Mouse (Mus musculus): Measurements from ENCODE around the gene Nr4a2. TPM values are rescaled to one million over a fixed set of nuclear protein-coding genes. Genes with fewer than 3 reads are reported as not detected.

Nr4a2 gene
- polyA plus RNA-seq, 1 experiment from 2014 or later = 7.6 TPM

DNA sequence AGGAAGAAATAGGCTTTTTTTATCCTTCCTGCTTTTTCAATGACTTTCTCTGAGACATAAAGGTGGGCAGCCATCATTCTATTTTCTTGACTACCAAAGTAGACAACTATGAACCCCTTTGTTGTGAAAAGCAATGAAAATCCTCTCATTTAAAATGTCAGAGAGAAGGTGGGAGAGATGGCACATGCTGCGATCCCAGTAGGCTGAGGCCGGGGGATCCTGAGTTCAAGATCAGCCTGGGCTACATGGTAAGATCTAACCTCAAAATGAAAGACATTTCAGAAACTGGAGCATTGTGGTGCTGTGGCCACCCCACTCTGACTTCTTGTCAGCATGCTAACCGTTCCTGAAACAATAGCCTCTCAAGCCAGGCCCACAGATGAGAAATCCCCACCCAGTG is 23.6 kb downstream of the Nr4a2 start:
- ATAC-seq (ENCODE audit: insufficient number of reproducible peaks, insufficient read depth, low FRiP score, low read depth) = no peak
- H3K27ac ChIP-seq (ENCODE audit: low read length) = no peak overlapping the region
- H3K36me3 ChIP-seq (ENCODE audit: control insufficient read depth, insufficient read depth, low read length) = no peaks in the 10 kb centered on the region
- peaks cover 36% of the 10 kb centered on the region for H3K27me3 ChIP-seq (ENCODE audit: control insufficient read depth, insufficient read depth, low read length)
- WGBS = 73% methylated on average over 3 of the region's 3 CpGs
- peaks cover 15% of the 10 kb centered on the region; the same call in 1 of the 2 replicates for H3K4me1 ChIP-seq (ENCODE audit: control insufficient read depth, insufficient read depth, low read length)
- H3K4me2 ChIP-seq (replicated peaks; ENCODE audit: low read depth, low read length) = no peak overlapping the region
- H3K4me3 ChIP-seq (ENCODE audit: low read depth, low read length) = no peak overlapping the region
- H3K9me3 ChIP-seq (ENCODE audit: control insufficient read depth, low read depth, low read length) = no peaks in the 10 kb centered on the region
- no peak overlapping the region for H3K9ac ChIP-seq (replicated peaks; ENCODE audit: low read depth, low read length)

DNA sequence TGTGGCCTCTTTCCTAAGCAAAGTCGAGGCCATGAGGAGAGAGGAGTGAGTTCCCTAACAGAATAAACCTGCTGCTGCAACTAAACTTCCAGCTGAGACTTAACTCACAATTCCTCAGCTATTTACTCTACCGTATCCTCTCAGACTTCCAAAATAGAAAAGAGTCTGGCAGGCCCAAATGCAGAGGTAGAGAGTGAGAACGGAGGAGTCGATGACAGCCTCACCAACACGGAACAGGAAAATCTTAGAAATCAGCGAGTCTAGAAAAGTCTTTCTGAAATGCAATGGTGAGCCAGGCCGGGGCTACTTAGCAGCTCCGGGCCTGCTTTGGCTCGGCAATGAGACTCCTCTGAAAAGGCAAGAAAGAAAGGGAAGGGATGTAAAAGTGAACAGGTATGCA is 51.4 kb downstream of the Nr4a2 start:
- WGBS = 75% methylated on average over 9 of the region's 9 CpGs
- H3K4me2 ChIP-seq (replicated peaks; ENCODE audit: low read depth, low read length) = no peak overlapping the region
- H3K4me3 ChIP-seq (ENCODE audit: low read depth, low read length) = no peak overlapping the region
- H3K27me3 ChIP-seq (ENCODE audit: control insufficient read depth, insufficient read depth, low read length) = no peaks in the 10 kb centered on the region
- H3K9ac ChIP-seq (replicated peaks; ENCODE audit: low read depth, low read length) = no peak overlapping the region
- no peak overlapping the region for H3K27ac ChIP-seq (ENCODE audit: low read length)
- H3K4me1 ChIP-seq (ENCODE audit: control insufficient read depth, insufficient read depth, low read length) = no peaks in the 10 kb centered on the region
- no peak for ATAC-seq (ENCODE audit: insufficient number of reproducible peaks, insufficient read depth, low FRiP score, low read depth)
- H3K36me3 ChIP-seq (ENCODE audit: control insufficient read depth, insufficient read depth, low read length) = no peaks in the 10 kb centered on the region
- H3K9me3 ChIP-seq (ENCODE audit: control insufficient read depth, low read depth, low read length) = no peaks in the 10 kb centered on the region

DNA sequence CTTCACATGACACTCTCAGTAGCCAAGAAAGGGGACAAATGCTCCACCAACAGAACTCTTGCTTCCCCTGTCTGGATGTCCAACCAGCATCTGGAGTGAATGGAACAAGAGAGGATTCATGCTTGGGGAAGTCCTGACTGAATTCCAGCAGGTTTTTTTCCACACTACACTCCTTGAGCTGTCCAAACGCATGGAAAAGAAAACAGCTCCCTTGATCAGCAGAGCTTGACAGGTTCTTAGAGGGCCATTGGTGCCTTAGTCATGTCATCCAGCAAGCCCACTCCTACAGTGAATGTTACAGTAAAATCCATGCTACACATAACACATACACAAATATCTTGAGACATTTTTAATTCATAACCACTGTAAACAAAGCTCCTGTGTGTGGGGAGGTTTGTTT is 60.3 kb downstream of the Nr4a2 start:
- WGBS = 61% methylated on average over 1 of the region's 1 CpGs
- Histone ChIP-seq H3K9me3 (ENCODE audit: control insufficient read depth, low read depth, low read length) (no peaks in the 10 kb centered on the region), H3K36me3 (ENCODE audit: control insufficient read depth, insufficient read depth, low read length) (no peaks in the 10 kb centered on the region), H3K4me2 (replicated peaks; ENCODE audit: low read depth, low read length) (no peak overlapping the region), H3K4me3 (ENCODE audit: low read depth, low read length) (no peak overlapping the region), H3K4me1 (ENCODE audit: control insufficient read depth, insufficient read depth, low read length) (no peaks in the 10 kb centered on the region), H3K27ac (ENCODE audit: low read length) (no peak overlapping the region), H3K27me3 (ENCODE audit: control insufficient read depth, insufficient read depth, low read length) (no peaks in the 10 kb centered on the region), H3K9ac (replicated peaks; ENCODE audit: low read depth, low read length) (no peak overlapping the region)
- ATAC-seq (ENCODE audit: insufficient number of reproducible peaks, insufficient read depth, low FRiP score, low read depth) = no peak

Other genes with a start within 250 kb of the Nr4a2 start
- gene Gpd2, start 113.6 kb upstream of the Nr4a2 start, polyA plus RNA-seq (2014; fragmentation: Nextera tagmentation; extraction: Ambion mirVana) = 27.8 and 30.2 TPM in 2 replicates

Measured in stomach, embryonic 14.5 days (tissue).